Mouse (Mus musculus): ENCODE data around the gene Tomm70a.

DNA sequence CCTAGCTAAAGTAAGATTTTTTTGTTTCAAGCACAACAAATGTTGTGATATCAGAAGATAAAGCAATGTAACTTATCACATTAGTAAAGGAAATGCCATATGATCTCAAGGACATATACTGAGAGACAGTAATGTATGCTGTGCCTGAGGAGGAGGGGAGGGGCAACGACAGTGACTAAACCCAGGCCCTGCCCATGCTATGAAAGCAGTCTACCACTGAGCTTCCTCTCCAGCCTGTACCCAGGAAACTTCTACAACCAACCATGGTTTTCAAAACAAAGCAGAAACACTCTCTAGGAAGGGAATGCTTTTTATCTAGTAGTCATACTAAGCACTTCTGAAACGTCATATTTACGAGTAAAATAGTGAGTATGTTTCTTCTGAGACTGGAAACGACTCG, 41.3 kb downstream of the Tomm70a start:
- TF ChIP-seq CTCF (IDR thresholded peaks at IDR 0.05; ENCODE audit: borderline replicate concordance, insufficient read depth, low read depth, low read length) = no peak
- TF ChIP-seq POLR2A (IDR thresholded peaks at IDR 0.05; ENCODE audit: borderline replicate concordance, insufficient read depth, low read length) = no peak
